Mouse (Mus musculus): ENCODE data around the gene Rnf224. TPM values are rescaled to one million over a fixed set of nuclear protein-coding genes. Genes with fewer than 3 reads are reported as not detected.

Rnf224 gene
- total and polyA plus RNA-seq, 3 experiments: not detected

DNA sequence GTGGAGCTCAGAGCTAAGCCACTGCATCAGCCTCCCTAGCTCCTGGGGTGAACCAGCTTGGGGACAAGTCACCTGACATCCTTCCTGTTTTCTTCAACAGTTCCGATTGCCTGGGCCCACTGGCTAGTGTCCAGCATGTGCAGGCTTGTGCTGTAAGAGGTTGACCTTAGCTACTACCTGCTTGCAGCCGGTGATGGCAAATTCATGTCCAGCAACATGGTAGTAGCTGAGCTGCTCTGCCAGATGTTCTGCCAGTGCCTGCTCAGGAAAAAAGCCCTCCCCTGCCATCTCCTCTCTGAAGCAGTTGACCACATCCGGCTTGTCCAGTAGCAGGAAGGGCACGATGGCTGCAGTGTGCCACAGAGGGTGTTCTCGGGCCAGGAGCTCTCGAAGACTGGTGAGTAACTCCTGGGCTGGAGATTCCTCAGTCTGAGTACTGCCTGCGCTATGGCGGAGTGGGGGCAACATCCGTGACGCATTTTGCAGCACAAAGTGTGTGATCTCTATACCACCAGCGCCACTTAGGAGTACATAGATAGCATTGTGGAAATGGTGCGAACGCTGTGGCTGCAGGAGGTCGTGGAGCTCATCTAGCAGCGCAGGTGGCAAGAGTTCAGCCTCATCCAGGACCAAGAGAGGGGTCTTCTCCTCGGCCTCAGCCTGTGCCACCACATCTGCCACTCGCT, 42.0 kb downstream of the Rnf224 start:
- H3K27ac ChIP-seq (ENCODE audit: insufficient read depth, low read depth): peak overlapping the region; percentile 98
- peak overlapping the region; percentile 99 for H3K4me2 ChIP-seq (ENCODE audit: insufficient read depth, low read depth, poor library complexity, severe bottlenecking)
- H3K4me3 ChIP-seq (replicated peaks in 1 of 3; ENCODE audit: low read depth in 2 of 3, low read length in 2 of 3, poor library complexity in 1 of 3): peak overlapping the region; percentile 61 to 98 (median 83)
- DNase-seq (ENCODE audit: extremely low read depth): peak; percentile 48
- peak overlapping the region; percentile 84; the same call in 1 of the 2 replicates for H3K9ac ChIP-seq (ENCODE audit: insufficient read depth, low read depth)
- peaks cover 14 to 36% of the 10 kb centered on the region in 2 experiments for H3K4me1 ChIP-seq (ENCODE audit: control insufficient read depth in 1 of 2, insufficient read depth in 2 of 2)
- H3K36me3 ChIP-seq (replicated peaks in 1 of 2; ENCODE audit: control insufficient read depth in 1 of 2, insufficient read depth in 1 of 2, low read length in 1 of 2): peaks cover 6 to 40% of the 10 kb centered on the region in 2 experiments
- H3K79me2 ChIP-seq (replicated peaks; ENCODE audit: control insufficient read depth, extremely low read depth, insufficient read depth, poor library complexity, severe bottlenecking): peaks cover 16% of the 10 kb centered on the region
- TF ChIP-seq HCFC1 (IDR thresholded peaks at IDR 0.05; ENCODE audit: low read depth, low read length): no peak
- TF ChIP-seq ELF1 (IDR thresholded peaks at IDR 0.05; ENCODE audit: low read depth, low read length): 0 out of 2 replicates have a peak, but pooled peaks have one; percentile 38
- TF ChIP-seq POLR2A (IDR thresholded peaks at IDR 0.05; ENCODE audit: low read depth, low read length): peak; percentile 33; the same call in 1 of the 2 replicates
- TF ChIP-seq CHD1 (IDR thresholded peaks at IDR 0.05; ENCODE audit: low read depth, low read length): 0 out of 2 replicates have a peak, but pooled peaks have one; percentile 40
- TF ChIP-seq GABPA (IDR thresholded peaks at IDR 0.05; ENCODE audit: insufficient replicate concordance, low read depth, low read length): no peak
- no peak for TF ChIP-seq MEF2A (IDR thresholded peaks at IDR 0.05; ENCODE audit: borderline replicate concordance, low read depth, low read length)
- no peak for TF ChIP-seq ZC3H11A (IDR thresholded peaks at IDR 0.05; ENCODE audit: low read depth, low read length)
- no peak for TF ChIP-seq TBP (conservative IDR thresholded peaks at IDR 0.05; ENCODE audit: low read depth, low read length)
- TF ChIP-seq RAD21 (IDR thresholded peaks at IDR 0.05; ENCODE audit: low read depth, low read length): no peak
- TF ChIP-seq IRF4 (IDR thresholded peaks at IDR 0.05; ENCODE audit: low read depth, low read length): no peak
- peak; percentile 65; the same call in 1 of the 2 replicates for TF ChIP-seq RCOR1 (conservative IDR thresholded peaks at IDR 0.05; ENCODE audit: low read depth, low read length)
- TF ChIP-seq SIN3A (IDR thresholded peaks at IDR 0.05; ENCODE audit: low read length): peak; percentile 52
- TF ChIP-seq CHD2 (IDR thresholded peaks at IDR 0.05; ENCODE audit: low read length): 0 out of 2 replicates have a peak, but pooled peaks have one; percentile 24
- TF ChIP-seq ZMIZ1 (IDR thresholded peaks at IDR 0.05; ENCODE audit: low read depth, low read length): no peak
- no peak for TF ChIP-seq POLR2AphosphoS2 (IDR thresholded peaks at IDR 0.05; ENCODE audit: low read depth, low read length)
- peak; percentile 22; the same call in 1 of the 2 replicates for TF ChIP-seq MAZ (IDR thresholded peaks at IDR 0.05; ENCODE audit: low read depth, low read length)
- peak; percentile 46; the same call in 1 of the 2 replicates for TF ChIP-seq NELFE (IDR thresholded peaks at IDR 0.05; ENCODE audit: low read depth, low read length)
- TF ChIP-seq MAFK (IDR thresholded peaks at IDR 0.05; ENCODE audit: insufficient replicate concordance, low read length): no peak
- 0 out of 2 replicates have a peak, but pooled peaks have one; percentile 9 for TF ChIP-seq MXI1 (IDR thresholded peaks at IDR 0.05; ENCODE audit: low read depth, low read length)
- TF ChIP-seq NRF1 (IDR thresholded peaks at IDR 0.05; ENCODE audit: low read depth, low read length): no peak
- TF ChIP-seq BHLHE40 (IDR thresholded peaks at IDR 0.05; ENCODE audit: low read depth, low read length): peak; percentile 75
- no peak for TF ChIP-seq PAX5 (IDR thresholded peaks at IDR 0.05; ENCODE audit: low read length)
- TF ChIP-seq EP300 (IDR thresholded peaks at IDR 0.05; ENCODE audit: low read length): peak; percentile 12; the same call in 1 of the 2 replicates
- TF ChIP-seq KAT2A (IDR thresholded peaks at IDR 0.05; ENCODE audit: insufficient replicate concordance, low read length): no peak
- in situ Hi-C loops (cut with MboI; ENCODE audit: low pct_ligation_motif_present, low pct_unique_long_range_greater_than_20kb, low sequenced_read_pairs) (no loop called here), dilution Hi-C loops (cut with MboI; ENCODE audit: extremely low pct_ligation_motif_present, extremely low pct_unique_long_range_greater_than_20kb, low sequenced_read_pairs) (no loop called here)
- H3K27me3 ChIP-seq (replicated peaks): no peaks in the 10 kb centered on the region
- no peaks in the 10 kb centered on the region for H3K9me3 ChIP-seq (replicated peaks; ENCODE audit: low read length)

All from CH12.LX (cell line).